Mouse (Mus musculus): ENCODE results near the gene Dnajc11.

Gene Dnajc11

DNA sequence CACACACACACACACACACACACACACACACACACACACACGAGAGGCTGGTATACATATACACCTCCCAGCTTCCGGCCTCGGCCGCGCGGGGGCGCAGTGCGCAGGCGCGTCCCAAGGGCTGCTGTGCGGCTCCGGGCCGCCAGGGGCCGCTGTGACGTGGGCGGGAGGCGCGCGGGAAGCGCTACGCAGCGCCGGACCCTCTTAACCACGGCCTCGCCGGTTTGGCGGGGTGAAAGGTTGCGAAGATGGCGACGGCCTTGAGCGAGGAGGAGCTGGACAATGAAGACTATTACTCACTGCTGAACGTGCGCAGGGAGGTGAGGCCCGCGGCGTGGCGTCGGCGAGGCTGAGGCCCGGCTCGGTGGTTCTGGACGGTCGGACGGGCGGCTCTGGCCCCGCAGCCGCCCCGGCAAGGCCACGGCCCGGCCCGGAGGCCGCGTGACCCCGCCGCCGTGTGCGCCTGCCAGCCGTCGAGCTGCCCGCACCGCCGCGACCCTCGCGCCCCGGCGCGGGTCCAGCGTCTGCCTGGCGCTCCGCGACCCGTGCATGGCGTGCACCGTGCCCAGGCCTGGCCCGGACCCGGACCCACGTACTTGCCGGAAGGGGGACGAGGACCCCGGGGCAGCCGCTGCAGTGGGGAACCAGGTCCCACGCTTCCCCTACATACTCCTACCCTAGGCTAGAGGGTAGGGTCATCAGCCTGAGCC, at the start of gene Dnajc11:
Gene Dnajc11, plus strand, starts transcription at position 187 of the 710 bp plus-strand sequence.
- peak; percentile 89 for DNase-seq (ENCODE audit: low spot score in 2 of 2)

- no peak for DNase-seq (ENCODE audit: low spot score in 2 of 2)
These were observed 40.2 kb upstream of the Dnajc11 start for GRCm38 (mm10) chr4:151893241-151893640.

- DNase-seq (ENCODE audit: low spot score in 2 of 2): no peak
These were observed 38.6 kb upstream of the Dnajc11 start for GRCm38 (mm10) chr4:151894926-151895325.

DNA sequence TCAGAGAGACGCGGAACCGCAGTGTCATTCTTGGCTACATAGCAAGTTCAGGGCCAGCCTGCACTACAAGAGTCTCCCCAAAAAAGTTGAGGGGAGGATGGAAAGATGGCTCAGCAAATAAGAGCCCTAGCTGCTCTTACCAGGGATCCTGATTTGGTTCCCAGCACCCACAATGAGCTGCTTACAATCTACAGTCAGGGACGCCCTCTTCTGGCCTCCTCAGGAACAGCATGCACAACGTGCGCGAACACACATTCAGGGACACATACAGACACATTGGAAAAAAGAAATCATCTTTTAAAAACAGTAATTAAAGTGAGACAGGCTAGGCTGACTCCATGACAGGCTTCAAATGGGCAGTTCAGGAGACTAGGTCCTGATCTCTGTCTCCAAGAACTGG, 37.9 kb upstream of the Dnajc11 start:
- no peak for DNase-seq (ENCODE audit: low spot score in 2 of 2)

GRCm38 (mm10) chr4:151897069-151897617, 36.3 kb upstream of the Dnajc11 start:
- DNase-seq (ENCODE audit: low spot score in 2 of 2): no peak

DNA sequence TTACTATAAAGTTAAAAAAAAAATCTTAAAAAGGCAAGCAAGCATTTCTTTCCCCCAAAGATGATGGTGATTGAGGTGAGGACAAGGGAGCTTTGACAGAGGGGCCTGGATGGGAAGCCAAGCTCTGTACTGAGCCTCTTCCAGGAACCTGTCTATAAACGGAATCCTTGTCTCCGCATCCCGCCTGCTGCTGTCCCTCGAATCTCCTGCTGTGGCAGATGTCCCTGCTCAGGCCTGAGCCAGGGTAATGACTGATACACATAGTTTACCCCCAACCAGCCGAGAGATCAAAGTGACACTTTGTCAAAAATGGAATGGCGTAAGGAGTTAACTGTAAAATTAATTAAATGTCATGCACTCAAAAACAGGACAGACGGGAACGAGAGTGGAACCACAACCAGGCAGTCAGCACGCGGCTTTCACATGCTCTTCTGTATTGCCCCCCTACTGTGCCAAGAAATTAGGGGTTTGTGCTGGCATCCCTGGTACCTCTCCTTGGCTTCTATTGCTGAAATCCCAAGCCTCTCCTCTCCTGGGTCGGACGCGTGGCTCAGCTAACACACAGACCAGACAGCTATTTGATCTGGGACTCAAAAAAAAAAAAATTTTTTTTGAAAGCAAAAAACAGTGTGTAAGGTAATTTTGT, 34.8 kb upstream of the Dnajc11 start:
- no peak for DNase-seq (ENCODE audit: low spot score in 2 of 2)

GRCm38 (mm10) chr4:151899707-151900384, 33.6 kb upstream of the Dnajc11 start:
- no peak for DNase-seq (ENCODE audit: low spot score in 2 of 2)

GRCm38 (mm10) chr4:151900735-151901134, 32.8 kb upstream of the Dnajc11 start:
- DNase-seq (ENCODE audit: low spot score in 2 of 2): no peak

- no peak for DNase-seq (ENCODE audit: low spot score in 2 of 2)
These were observed 32.1 kb upstream of the Dnajc11 start for GRCm38 (mm10) chr4:151901422-151901821.

GRCm38 (mm10) chr4:151902046-151902688, 31.3 kb upstream of the Dnajc11 start:
- DNase-seq (ENCODE audit: low spot score in 2 of 2): no peak

DNA sequence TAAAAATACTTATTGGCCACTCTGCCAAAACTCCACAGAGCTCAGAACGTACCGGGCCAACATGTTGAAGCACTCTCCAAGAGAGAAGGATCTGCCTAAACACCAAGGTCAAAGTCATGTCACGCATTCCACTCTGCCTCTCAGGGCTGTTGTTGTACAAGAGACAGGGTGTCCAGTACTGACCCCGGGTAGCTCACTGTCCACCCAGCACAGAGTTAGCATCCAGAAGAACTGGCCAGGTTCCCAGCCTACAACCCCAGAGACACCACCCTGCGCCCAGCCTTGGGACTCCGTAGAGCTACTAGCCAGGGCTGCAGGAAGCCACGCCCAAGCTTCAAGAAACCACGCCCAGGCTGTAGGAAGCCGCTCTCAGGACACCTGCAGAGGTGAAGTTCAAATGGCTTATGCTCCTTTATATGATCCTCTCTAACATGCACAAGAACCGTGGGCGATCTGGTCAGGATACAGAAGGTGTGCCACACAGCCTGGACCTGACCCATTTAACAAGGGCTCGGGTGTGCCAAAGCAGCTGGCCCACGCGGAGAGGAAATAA, 30.7 kb upstream of the Dnajc11 start:
- DNase-seq (ENCODE audit: low spot score in 2 of 2): peak; percentile 2 to 67

GRCm38 (mm10) chr4:151904098-151904497, 29.4 kb upstream of the Dnajc11 start:
- DNase-seq (ENCODE audit: low spot score in 2 of 2): peak in 1 of 2 experiments; percentile 11

DNA sequence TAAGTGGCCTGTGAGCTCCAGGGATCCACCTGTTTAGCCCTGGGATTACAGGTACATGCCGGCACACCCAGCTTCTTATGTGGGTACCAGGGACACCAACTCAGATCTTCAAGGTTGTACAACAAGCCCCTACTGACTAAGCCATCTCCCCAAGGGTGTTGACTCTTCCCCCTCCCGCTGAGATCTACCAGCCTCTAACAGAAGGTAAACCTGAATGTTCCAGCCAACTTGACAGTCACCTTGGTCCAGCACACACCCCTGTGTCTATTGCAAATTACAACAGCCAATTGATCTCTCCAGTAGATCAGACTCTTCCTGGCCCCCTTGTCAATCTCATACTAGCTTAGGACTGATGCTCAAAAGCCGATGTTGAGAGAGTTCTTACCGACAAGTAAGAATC, 27.9 kb upstream of the Dnajc11 start:
- DNase-seq (ENCODE audit: low spot score in 2 of 2): no peak

DNA sequence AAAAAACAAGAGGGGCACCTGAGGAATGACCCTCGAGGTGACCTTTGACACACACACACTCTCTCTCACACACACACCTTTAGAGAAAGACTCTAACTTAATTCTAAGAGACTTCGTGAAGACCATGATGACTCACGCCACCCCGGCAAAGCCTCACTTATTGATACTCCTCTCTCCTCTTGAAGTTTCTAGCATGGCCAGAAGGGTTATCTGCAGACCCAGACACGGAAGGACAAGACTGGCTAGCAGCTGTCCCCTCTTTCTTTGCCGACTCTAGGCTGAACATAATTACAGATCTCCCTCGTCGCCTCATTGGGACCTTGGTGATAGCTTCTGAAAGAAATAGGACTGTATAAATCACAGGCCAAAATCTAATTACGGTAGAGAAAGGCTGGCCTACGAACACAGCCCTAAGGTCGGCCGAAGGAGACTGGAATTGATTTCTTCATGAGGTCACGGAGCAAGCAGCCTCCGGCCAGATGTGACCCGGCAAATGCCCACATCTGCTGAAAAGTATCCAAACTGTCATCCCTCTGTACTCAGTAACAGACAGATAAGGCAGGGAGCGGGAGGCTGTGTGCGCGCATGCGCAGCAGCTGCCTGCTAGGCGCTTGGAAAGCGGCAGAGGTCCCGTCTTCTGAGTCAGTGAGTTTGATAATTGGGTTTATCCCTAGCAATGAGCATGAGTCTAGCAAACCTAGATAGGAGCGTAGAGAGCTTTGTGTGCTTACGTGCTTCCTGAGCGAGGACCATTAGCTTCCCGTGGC, 25.7 kb upstream of the Dnajc11 start:
- no peak for DNase-seq (ENCODE audit: low spot score in 2 of 2)

GRCm38 (mm10) chr4:151908809-151909208, 24.7 kb upstream of the Dnajc11 start:
- no peak for DNase-seq (ENCODE audit: low spot score in 2 of 2)

DNA sequence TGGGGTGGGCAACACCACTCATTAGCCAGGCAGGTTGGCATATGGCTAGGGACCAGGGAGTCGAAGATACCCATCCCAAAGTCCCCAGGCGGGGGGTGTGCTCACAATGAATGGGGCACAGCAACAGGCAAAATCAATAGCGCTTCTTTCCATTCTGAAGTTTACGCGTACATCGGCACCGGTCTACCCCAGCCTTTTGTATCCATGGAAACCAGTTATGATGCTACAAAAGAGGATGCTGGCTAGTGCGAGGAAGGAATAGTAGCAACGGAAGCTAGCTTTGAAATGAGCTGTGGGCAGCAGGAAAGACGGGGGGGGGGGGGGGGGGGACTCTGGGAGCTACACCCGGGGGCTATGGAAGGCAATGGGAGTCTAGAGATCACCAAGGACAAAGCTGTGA, 17.2 kb upstream of the Dnajc11 start:
- no peak for DNase-seq (ENCODE audit: low spot score in 2 of 2)

DNA sequence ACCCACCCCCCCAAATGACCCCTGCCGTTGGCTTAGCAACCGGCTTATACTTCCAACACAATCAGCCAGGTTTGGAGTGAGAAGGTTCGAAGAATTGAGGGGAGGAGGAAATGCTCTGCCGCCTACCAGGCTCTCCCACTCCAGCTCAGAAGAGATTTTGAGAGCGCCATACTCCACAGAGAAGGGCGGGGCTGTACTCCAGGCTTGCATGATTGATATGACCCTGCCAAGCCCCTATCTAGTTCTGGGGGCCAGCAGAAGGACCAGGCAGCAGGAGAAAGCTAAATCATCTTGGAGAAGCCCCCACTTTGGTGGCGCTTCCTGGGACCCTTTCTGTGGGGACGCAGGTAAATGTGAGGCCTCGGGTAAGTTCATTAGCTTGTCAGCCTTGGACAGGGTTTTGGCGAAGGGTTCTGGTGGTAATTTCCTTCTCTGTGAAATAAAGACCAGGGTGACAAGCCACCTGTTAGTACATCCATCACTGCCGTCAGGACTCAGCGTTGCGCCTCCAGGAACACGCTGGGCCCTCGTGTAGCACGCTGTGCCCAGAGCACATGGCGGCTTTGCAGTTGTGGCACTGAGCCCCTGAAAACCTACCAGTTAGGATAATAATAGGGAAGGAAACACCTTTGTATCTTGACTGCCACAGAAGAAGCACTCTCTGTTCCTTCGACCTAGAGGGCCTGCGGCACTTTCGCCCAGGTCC, 14.2 kb upstream of the Dnajc11 start:
- no peak for DNase-seq (ENCODE audit: low spot score in 2 of 2)

DNA sequence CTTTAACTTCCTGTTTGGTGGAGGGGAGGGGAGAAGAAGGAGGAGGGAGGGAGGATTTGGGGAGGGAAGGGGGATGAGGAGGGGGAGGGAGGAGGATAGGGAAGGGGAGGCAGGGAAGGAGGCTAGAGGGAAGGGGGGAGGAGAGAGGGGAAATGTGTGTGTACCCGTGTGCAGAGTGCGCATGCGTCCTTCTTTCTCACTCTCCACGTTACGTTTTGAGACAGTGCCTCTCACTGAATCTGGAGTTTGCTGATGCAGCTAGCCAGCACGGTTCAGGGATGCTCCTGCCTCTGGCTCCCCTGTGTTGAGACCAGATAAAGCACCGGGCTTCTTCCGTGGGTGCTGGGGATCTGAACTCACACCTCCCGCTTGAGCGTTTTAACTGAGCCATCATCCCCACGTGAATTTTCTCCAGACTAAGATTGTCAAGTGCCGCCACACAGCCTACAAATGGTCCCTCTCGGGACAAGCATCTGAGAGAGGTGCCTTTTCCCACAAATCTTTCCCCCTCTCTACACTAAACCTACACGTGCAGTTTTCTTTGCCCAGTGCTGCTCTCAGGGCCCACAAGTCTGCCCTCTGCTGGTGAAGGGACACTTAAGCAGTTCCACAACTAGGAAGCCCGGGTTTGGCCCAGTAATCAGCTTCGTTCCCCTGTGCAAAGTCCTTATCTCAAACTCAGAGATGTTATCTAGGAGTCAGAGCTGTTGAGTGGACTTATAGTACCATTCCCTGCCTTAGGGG, 13.4 kb upstream of the Dnajc11 start:
- peak; percentile 20 to 44 for DNase-seq (ENCODE audit: low spot score in 2 of 2)

DNA sequence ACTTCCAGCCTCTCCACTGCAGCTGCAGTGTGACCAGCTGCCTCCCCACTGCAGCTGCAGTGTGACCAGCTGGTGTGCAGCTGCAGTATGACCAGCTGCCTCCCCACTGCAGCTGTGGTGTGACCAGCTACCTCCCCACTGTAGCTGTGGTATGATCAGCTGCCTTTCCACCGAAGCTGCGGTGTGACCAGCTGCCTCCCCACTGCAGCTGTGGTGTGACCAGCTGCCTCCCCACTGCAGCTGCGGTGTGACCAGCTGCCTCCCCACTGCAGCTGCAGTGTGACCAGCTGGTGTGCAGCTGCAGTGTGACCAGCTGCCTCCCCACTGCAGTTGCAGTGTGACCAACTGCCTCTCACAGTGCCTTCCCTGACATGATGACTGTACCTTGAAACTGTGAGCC, 11.4 kb upstream of the Dnajc11 start:
- DNase-seq (ENCODE audit: low spot score in 2 of 2): no peak
